Mouse (Mus musculus): ENCODE data around the gene Ephb1. TPM values are rescaled to one million over a fixed set of nuclear protein-coding genes. Genes with fewer than 3 reads are reported as not detected.

Gene Ephb1
- polyA plus RNA-seq, 1 experiment = not detected

DNA sequence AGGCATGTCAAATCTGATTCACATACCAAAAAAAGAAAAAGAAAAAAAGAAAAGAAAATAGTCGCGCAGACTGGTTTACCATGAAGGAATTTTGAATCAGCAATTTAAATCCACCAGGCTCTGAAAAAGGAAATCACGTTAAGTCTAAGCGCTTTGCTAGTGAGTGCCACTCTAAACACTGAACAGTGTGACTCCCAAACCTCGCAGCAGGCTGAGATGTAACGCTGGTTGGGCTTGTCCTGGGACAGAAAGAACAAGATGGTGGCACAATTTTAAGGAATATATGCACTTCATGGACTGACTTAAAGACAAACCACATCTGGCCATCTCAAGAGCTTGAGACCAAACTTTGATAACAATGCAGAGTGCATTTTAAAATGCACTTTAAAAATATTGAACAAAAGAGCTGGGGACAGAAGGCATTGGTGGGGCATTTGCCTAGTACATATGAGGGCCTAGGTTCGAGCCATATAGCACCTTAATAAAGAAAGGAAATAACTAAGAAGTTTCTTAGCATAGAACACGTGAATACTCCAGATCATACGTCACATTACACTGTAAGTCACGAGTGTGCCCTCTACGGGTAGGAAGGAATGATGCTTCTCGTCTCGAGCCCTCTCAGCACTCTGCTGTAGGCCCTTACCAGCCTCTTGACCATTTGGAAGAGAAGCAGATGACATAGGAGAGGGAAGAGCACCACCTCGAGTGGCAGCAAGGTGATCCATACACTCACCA is 16.7 kb upstream of the Ephb1 start:
- Histone ChIP-seq H3K4me3 (ENCODE audit: insufficient read depth, low read depth, low read length) (no peak overlapping the region), H3K4me1 (ENCODE audit: control insufficient read depth, insufficient read depth, low read length) (peaks cover 2% of the 10 kb centered on the region; the same call in 1 of the 2 replicates), H3K27ac (ENCODE audit: insufficient read depth, low read depth, low read length) (no peak overlapping the region)
- 76% methylated on average over 14 of the region's 14 CpGs for WGBS
- no peak for TF ChIP-seq CTCF (IDR thresholded peaks at IDR 0.05; ENCODE audit: insufficient read depth, low read depth, low read length)
- no peak for TF ChIP-seq POLR2A (IDR thresholded peaks at IDR 0.05; ENCODE audit: insufficient read depth, low read depth, low read length)

DNA sequence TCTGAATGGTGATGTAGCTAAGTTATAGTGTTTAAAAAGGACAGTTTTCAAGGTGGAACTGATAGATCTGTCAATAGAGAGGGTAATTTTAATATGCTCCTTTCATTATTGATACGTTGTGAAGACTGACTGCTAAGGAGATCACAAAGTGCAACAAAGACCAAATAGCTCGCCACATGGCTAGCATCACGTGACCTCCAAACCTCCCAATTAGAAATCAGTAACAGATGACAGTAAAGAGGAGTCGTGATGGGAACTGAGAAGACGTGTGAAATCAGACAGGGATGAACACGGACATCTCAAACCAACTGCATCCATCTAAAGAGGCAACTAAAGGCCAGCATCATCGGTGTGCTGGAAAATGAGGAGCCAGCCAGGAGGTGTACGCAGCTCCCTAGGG is 15.6 kb upstream of the Ephb1 start:
- Histone ChIP-seq H3K4me1 (ENCODE audit: control insufficient read depth, insufficient read depth, low read length) (peaks cover 2% of the 10 kb centered on the region; the same call in 1 of the 2 replicates), H3K4me3 (ENCODE audit: insufficient read depth, low read depth, low read length) (no peak overlapping the region), H3K27ac (ENCODE audit: insufficient read depth, low read depth, low read length) (no peak overlapping the region)
- WGBS = 87% methylated on average over 8 of the region's 8 CpGs
- TF ChIP-seq CTCF (IDR thresholded peaks at IDR 0.05; ENCODE audit: insufficient read depth, low read depth, low read length) = no peak
- no peak for TF ChIP-seq POLR2A (IDR thresholded peaks at IDR 0.05; ENCODE audit: insufficient read depth, low read depth, low read length)

DNA sequence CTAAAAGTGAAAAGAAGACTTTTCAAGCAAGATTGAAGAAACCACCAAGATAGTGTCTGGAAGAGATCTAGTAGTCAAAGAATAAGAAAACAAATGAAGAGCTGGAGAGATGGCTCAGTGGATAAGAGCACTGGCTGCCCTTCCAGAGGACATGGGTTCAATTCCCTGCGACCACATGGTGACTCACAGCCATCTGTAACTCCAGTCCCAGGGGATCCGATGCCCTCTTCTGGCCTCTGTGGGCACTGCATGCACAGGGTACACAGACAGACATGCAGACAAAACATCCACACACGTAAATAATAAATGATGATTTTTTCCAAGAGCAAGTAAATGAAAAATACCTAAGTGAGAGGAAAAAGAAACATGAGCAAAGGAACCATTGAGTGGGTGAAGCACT is 14.6 kb upstream of the Ephb1 start:
- no peak for TF ChIP-seq POLR2A (IDR thresholded peaks at IDR 0.05; ENCODE audit: insufficient read depth, low read depth, low read length)
- TF ChIP-seq CTCF (IDR thresholded peaks at IDR 0.05; ENCODE audit: insufficient read depth, low read depth, low read length) = no peak
- H3K4me3 ChIP-seq (ENCODE audit: insufficient read depth, low read depth, low read length) = no peak overlapping the region
- peaks cover 2% of the 10 kb centered on the region; the same call in 1 of the 2 replicates for H3K4me1 ChIP-seq (ENCODE audit: control insufficient read depth, insufficient read depth, low read length)
- 87% methylated on average over 3 of the region's 3 CpGs for WGBS
- no peak overlapping the region for H3K27ac ChIP-seq (ENCODE audit: insufficient read depth, low read depth, low read length)

DNA sequence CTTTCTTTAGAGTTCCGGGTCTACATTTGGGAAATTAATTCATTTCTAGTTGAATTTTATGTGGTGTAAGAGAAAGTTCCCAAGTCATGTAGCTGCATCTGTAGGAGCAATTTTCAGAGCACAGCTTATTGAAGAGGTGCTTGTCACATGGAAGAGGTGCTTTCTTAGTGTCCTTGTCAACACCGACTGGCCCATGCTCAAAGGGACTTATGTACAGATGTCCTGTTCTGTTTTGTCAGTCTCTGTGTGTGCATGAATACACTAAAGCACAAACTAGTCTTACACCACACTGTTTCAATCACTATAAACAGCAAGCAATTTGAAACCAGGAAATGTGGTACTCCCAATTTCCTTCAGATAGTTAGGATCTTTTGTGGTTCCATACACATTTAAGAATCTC is 13.3 kb upstream of the Ephb1 start:
- H3K4me1 ChIP-seq (ENCODE audit: control insufficient read depth, insufficient read depth, low read length) = no peaks in the 10 kb centered on the region

DNA sequence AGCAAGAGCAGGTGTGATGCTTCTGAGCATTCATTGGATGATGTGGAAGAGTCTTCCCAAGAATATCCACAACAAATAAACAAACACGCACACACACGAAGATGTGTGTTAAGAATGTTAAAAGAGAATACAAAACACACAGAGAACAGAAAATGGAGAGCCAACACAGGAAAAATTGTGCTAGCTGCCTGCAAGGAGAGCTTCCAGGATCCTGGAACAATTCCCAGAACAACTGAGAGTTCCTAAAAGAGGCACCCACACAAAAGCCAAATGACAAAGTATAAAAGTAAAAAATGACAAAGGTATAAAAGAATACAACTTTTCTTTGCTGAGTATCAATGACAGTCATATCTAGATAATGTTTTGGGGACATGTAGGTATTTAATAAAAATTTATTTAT is 11.0 kb upstream of the Ephb1 start:
- Histone ChIP-seq H3K27ac (ENCODE audit: insufficient read depth, low read depth, low read length) (no peak overlapping the region), H3K4me3 (ENCODE audit: insufficient read depth, low read depth, low read length) (no peak overlapping the region), H3K4me1 (ENCODE audit: control insufficient read depth, insufficient read depth, low read length) (no peaks in the 10 kb centered on the region)
- 58% methylated on average over 2 of the region's 2 CpGs for WGBS
- TF ChIP-seq CTCF (IDR thresholded peaks at IDR 0.05; ENCODE audit: insufficient read depth, low read depth, low read length) = no peak
- TF ChIP-seq POLR2A (IDR thresholded peaks at IDR 0.05; ENCODE audit: insufficient read depth, low read depth, low read length) = no peak

More for the DNA sequence above, 13.3 kb upstream of the Ephb1 start:
- WGBS = 81% methylated on average over 2 of the region's 2 CpGs
- TF ChIP-seq POLR2A (IDR thresholded peaks at IDR 0.05; ENCODE audit: insufficient read depth, low read depth, low read length) (no peak), CTCF (IDR thresholded peaks at IDR 0.05; ENCODE audit: insufficient read depth, low read depth, low read length) (no peak)
- Histone ChIP-seq H3K27ac (ENCODE audit: insufficient read depth, low read depth, low read length) (no peak overlapping the region), H3K4me3 (ENCODE audit: insufficient read depth, low read depth, low read length) (no peak overlapping the region)

DNA sequence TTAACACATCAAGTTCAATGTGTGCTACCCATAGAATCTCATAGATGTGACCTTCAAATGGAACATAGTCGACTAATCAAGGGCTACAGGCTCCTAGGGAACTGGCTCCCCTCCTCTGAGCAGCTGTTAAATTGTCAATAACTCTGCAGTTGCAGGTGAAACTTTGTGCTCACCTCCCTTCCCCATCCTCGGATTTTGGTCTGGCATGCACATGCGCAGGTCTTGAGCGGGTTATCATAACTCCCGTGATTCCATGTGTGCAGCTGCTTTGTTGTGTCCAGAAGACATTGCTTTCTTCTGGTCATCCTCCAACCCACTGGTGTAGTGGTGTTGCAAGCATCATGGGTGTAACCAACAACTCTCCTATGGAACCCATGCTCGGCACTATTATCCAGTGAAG is 4.8 kb upstream of the Ephb1 start:
- 92% methylated on average over 6 of the region's 6 CpGs for WGBS
- Histone ChIP-seq H3K4me1 (ENCODE audit: control insufficient read depth, insufficient read depth, low read length) (peaks cover 3% of the 10 kb centered on the region; the same call in 1 of the 2 replicates), H3K4me3 (ENCODE audit: insufficient read depth, low read depth, low read length) (no peak overlapping the region), H3K27ac (ENCODE audit: insufficient read depth, low read depth, low read length) (no peak overlapping the region)
- no peak for TF ChIP-seq CTCF (IDR thresholded peaks at IDR 0.05; ENCODE audit: insufficient read depth, low read depth, low read length)
- no peak for TF ChIP-seq POLR2A (IDR thresholded peaks at IDR 0.05; ENCODE audit: insufficient read depth, low read depth, low read length)

DNA sequence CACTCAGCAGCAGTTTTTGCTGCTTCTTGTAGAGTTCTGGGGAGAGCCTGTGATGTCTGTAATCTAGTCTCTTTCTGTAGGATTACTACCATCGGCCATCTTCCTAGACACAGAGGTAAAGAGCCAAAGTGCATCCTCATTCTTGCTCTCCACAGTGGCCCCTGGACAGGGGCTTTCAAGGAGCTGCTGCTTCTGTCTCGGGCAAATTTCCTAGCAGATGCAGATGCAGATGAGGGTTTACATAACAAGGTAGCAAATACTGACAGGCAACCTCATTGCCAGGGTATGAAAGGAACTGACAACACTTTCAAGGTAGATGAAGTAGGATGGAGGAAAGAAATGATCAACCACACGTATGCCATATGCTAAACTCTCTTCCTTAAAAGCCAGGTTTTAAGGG is 4.2 kb upstream of the Ephb1 start:
- Histone ChIP-seq H3K4me3 (ENCODE audit: insufficient read depth, low read depth, low read length) (no peak overlapping the region), H3K4me1 (ENCODE audit: control insufficient read depth, insufficient read depth, low read length) (peaks cover 9% of the 10 kb centered on the region; the same call in 1 of the 2 replicates), H3K27ac (ENCODE audit: insufficient read depth, low read depth, low read length) (no peak overlapping the region)
- TF ChIP-seq CTCF (IDR thresholded peaks at IDR 0.05; ENCODE audit: insufficient read depth, low read depth, low read length) (no peak), POLR2A (IDR thresholded peaks at IDR 0.05; ENCODE audit: insufficient read depth, low read depth, low read length) (no peak)
- WGBS = 84% methylated on average over 3 of the region's 3 CpGs

DNA sequence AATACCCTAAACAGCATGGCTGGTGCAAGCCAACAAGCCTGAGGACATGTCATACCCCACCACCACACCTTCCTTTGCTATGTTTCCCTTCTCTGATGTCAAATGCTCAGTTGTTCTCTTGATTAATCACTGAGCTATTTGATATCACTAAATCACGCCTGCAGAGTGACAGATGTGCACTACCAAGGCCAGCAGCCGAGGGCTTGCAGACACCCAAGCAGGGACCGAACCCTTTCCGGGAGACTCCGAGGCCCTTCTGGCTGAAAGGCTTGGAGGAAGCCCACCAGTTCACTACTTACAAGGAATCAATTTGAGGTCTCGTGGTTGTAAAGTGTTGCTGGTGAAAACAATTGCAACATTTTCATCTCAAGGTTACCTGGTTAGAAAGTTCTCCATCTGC is 3.5 kb upstream of the Ephb1 start:
- WGBS = 95% methylated on average over 6 of the region's 6 CpGs
- TF ChIP-seq POLR2A (IDR thresholded peaks at IDR 0.05; ENCODE audit: insufficient read depth, low read depth, low read length) = no peak
- no peak for TF ChIP-seq CTCF (IDR thresholded peaks at IDR 0.05; ENCODE audit: insufficient read depth, low read depth, low read length)

DNA sequence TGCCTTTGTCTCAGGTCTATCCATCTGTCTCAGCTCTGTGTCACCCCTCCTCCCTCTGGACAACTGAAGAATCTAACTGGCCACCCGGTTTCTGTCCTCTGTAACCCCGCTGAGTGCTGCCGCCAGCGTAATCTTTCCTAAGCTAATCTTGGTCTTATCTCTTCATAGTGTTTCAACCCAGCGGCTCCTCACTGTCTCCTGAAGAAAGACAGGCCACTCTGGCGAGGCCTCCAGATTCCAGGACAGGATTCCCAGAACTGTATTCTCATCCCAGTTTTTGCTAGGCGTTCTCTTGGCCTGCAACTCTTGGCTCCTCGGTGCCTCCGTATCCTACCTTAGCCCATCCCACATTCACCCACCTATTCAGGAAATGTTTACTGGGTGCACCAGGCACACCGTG is 2.0 kb upstream of the Ephb1 start:
- Histone ChIP-seq H3K4me1 (ENCODE audit: control insufficient read depth, insufficient read depth, low read length) (peaks cover 25% of the 10 kb centered on the region), H3K27ac (ENCODE audit: insufficient read depth, low read depth, low read length) (no peak overlapping the region), H3K4me3 (ENCODE audit: insufficient read depth, low read depth, low read length) (no peak overlapping the region)
- 91% methylated on average over 10 of the region's 10 CpGs for WGBS
- no peak for TF ChIP-seq CTCF (IDR thresholded peaks at IDR 0.05; ENCODE audit: insufficient read depth, low read depth, low read length)
- TF ChIP-seq POLR2A (IDR thresholded peaks at IDR 0.05; ENCODE audit: insufficient read depth, low read depth, low read length) = no peak

More for the DNA sequence above, 3.5 kb upstream of the Ephb1 start:
- Histone ChIP-seq H3K4me3 (ENCODE audit: insufficient read depth, low read depth, low read length) (no peak overlapping the region), H3K4me1 (ENCODE audit: control insufficient read depth, insufficient read depth, low read length) (peaks cover 14% of the 10 kb centered on the region), H3K27ac (ENCODE audit: insufficient read depth, low read depth, low read length) (no peak overlapping the region)

All from olfactory bulb, adult 2 months (tissue).